Mouse (Mus musculus) kidney, adult 2 months (tissue): ENCODE data around the gene Dap. TPM values are rescaled to one million over a fixed set of nuclear protein-coding genes. Genes with fewer than 3 reads are reported as not detected.

Source experiments
- DNase-seq: peaks from one replicate; pipeline ENCODE4 v3.0.0; 2021
- H3K27ac ChIP-seq: fragments of 200-500 bp; 2 replicates; pipeline ENCODE4 v1.5.1; 2012; ENCODE audit warnings: low read depth, low read length, control low read depth, inconsistent platforms; ENCODE audit not compliant: insufficient read depth
- H3K27me3 ChIP-seq: fragments of 200-500 bp; replicated peaks from 2 replicates; pipeline ENCODE4 v1.6.1; 2012; ENCODE audit warnings: mild to moderate bottlenecking, moderate library complexity, low read length, inconsistent platforms; ENCODE audit not compliant: control insufficient read depth, insufficient read depth
- H3K36me3 ChIP-seq: fragments of 200-500 bp; 2 replicates; pipeline ENCODE4 v1.6.1; 2012; ENCODE audit warnings: mild to moderate bottlenecking, moderate library complexity, low read length, inconsistent platforms; ENCODE audit not compliant: control insufficient read depth, insufficient read depth
- H3K4me1 ChIP-seq: fragments of 200-500 bp; 2 replicates; pipeline ENCODE4 v1.6.1; 2011; ENCODE audit warnings: low read length; ENCODE audit not compliant: control insufficient read depth, insufficient read depth
- H3K4me3 ChIP-seq: fragments of 200-500 bp; 2 replicates; pipeline ENCODE4 v1.5.1; 2011; ENCODE audit warnings: mild to moderate bottlenecking, low read depth, low read length, control low read depth; ENCODE audit not compliant: insufficient read depth
- CTCF ChIP-seq: fragments of 200-500 bp; conservative IDR thresholded peaks from 2 replicates; pipeline ENCODE4 v1.5.1; 2011; ENCODE audit warnings: low read depth, mild to moderate bottlenecking, control low read depth, low read length, moderate library complexity, mixed read lengths; ENCODE audit not compliant: insufficient read depth, insufficient read length
- POLR2A ChIP-seq: fragments of 200-500 bp; IDR thresholded peaks from one replicate; pipeline ENCODE4 v1.6.1; 2011; ENCODE audit warnings: low read depth, low read length, control low read depth
- WGBS: fragments of 180-500 bp; shearing (Covaris S2); methylation state at CpG from one replicate; pipeline ENCODE4 v1.1.7; 2018; 5-methylcytosine and 5-hydroxymethylcytosine counted together
- polyA plus RNA-seq: library from polyadenylated mRNA; depleted of rRNA; stranded (reverse); fragments of >200 nt; gene quantifications from 2 replicates; pipeline ENCODE4 v1.2.3, GENCODE M21; 2012

The Dap gene
- polyA plus RNA-seq, 1 experiment, result 96.9 TPM

GRCm38 (mm10) chr15:31253963-31254362 lies 29.8 kb downstream of the Dap start:
- WGBS, result 56% methylated on average over 4 of the region's 4 CpGs
- Histone ChIP-seq H3K27me3 (no peaks in the 10 kb centered on the region), H3K36me3 (no peaks in the 10 kb centered on the region), H3K4me3 (no peak overlapping the region), H3K27ac (no peak overlapping the region), H3K4me1 (no peaks in the 10 kb centered on the region; the same call in 1 of the 2 replicates)
- peak; percentile 83 for DNase-seq
- no peak for TF ChIP-seq POLR2A

GRCm38 (mm10) chr15:31254939-31255535 lies 30.9 kb downstream of the Dap start:
- Histone ChIP-seq H3K4me1 (no peaks in the 10 kb centered on the region; the same call in 1 of the 2 replicates), H3K27ac (no peak overlapping the region), H3K4me3 (no peak overlapping the region), H3K36me3 (no peaks in the 10 kb centered on the region), H3K27me3 (no peaks in the 10 kb centered on the region)
- no peak for TF ChIP-seq CTCF
- no peak for TF ChIP-seq POLR2A
- WGBS, result 87% methylated on average over 9 of the region's 9 CpGs
- no peak for DNase-seq

DNA sequence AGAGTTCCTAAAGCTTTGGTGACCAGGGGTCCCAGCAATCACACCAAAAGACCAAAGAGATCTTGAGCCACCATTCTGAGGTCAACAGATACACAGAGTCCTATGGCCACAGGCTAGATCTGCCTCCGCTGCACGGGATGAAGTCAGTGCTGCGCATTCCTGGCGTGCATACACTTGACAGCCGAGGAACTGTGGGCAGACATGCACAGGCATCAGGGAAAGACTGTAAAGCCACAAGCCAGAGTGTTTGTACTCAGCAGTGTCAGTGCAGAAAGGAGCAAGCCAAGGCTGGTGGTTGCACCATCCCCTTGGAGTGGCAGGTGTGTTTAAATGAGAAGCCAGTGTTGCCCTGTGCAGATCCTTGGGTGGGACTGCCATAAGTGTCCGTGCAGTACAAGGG lies 31.6 kb downstream of the Dap start:
- no peak for DNase-seq
- H3K4me1 ChIP-seq, result no peaks in the 10 kb centered on the region; the same call in 1 of the 2 replicates
- WGBS, result 71% methylated on average over 6 of the region's 6 CpGs
- TF ChIP-seq POLR2A, result no peak
- no peak for TF ChIP-seq CTCF
- no peak overlapping the region for H3K4me3 ChIP-seq
- H3K27me3 ChIP-seq, result no peaks in the 10 kb centered on the region
- H3K27ac ChIP-seq, result no peak overlapping the region
- no peaks in the 10 kb centered on the region for H3K36me3 ChIP-seq

- WGBS, result 85% methylated on average over 1 of the region's 1 CpGs
- DNase-seq, result no peak
- no peaks in the 10 kb centered on the region for H3K27me3 ChIP-seq
- no peak overlapping the region for H3K27ac ChIP-seq
- H3K4me3 ChIP-seq, result no peak overlapping the region
- peaks cover 5% of the 10 kb centered on the region; the same call in 1 of the 2 replicates for H3K4me1 ChIP-seq
- no peaks in the 10 kb centered on the region for H3K36me3 ChIP-seq
- no peak for TF ChIP-seq POLR2A
- TF ChIP-seq CTCF, result no peak
Observed at GRCm38 (mm10) chr15:31257329-31257728, 33.2 kb downstream of the Dap start.

DNA sequence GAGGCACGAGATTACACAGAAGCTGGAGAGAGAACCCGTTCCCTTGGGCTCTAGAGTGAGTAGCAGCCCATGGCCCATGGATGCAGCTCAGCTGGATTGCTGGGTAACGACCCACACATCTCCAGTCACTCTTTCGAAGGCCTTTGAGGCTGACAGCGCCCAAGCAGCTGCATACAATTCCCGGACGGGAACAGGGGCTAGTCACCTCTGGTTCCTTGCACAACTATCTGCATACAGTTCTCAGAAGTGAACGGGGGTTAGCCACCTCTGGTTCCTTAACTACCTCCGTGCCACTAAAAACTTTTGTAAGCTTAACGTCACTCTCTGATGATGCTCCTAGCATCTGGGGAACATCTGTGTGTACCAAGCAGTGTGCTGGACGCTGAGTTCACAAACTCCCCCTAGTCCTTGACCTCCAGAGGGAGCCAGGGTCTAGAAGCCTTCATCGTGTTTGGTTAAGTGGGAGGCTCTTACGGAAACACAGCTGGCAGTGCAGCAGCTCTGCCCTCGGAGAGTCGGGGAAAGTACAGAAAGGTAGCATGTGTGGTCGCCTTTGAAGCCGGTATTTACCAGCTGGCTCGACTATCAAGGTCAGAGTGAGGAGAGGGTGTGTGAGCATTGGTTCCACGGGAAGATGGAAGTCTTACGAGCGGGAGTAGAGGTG lies 34.0 kb downstream of the Dap start:
- H3K27ac ChIP-seq, result no peak overlapping the region
- H3K4me1 ChIP-seq, result peaks cover 6% of the 10 kb centered on the region; the same call in 1 of the 2 replicates
- DNase-seq, result no peak

GRCm38 (mm10) chr15:31258693-31259439 lies 34.8 kb downstream of the Dap start:
- no peak for TF ChIP-seq POLR2A
- peak; percentile 40 for TF ChIP-seq CTCF
- DNase-seq, result no peak
- H3K27me3 ChIP-seq, result no peaks in the 10 kb centered on the region
- no peaks in the 10 kb centered on the region for H3K36me3 ChIP-seq
- H3K4me3 ChIP-seq, result no peak overlapping the region
- 78% methylated on average over 18 of the region's 18 CpGs for WGBS
- H3K4me1 ChIP-seq, result peaks cover 6% of the 10 kb centered on the region; the same call in 1 of the 2 replicates
- no peak overlapping the region for H3K27ac ChIP-seq

More for the DNA sequence above, 34.0 kb downstream of the Dap start:
- TF ChIP-seq CTCF (no peak), POLR2A (no peak)
- WGBS, result 68% methylated on average over 21 of the region's 21 CpGs
- Histone ChIP-seq H3K36me3 (no peaks in the 10 kb centered on the region), H3K27me3 (no peaks in the 10 kb centered on the region), H3K4me3 (no peak overlapping the region)

DNA sequence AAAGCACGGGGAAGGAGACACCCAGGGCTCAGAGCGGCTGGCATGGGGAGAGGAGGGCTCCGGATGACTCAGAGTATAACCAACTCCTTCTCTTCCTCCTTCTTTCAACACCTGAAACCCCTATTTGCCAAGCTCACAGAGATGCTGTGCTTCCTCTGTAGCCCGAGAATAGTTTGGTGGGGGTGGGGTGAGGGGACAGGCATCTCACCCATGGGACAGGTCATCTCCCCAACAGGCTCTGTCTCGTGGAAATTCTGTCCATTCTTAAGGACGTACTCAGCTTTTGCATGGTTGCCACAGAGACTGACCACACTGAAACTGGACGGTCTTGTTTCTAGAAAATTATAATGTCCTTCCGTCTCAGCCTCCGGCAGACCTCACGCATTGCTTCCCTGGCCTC lies 37.0 kb downstream of the Dap start:
- Histone ChIP-seq H3K36me3 (no peaks in the 10 kb centered on the region), H3K4me1 (peaks cover 6% of the 10 kb centered on the region; the same call in 1 of the 2 replicates), H3K27ac (no peak overlapping the region), H3K27me3 (no peaks in the 10 kb centered on the region), H3K4me3 (no peak overlapping the region)
- no peak for DNase-seq
- WGBS, result 73% methylated on average over 10 of the region's 10 CpGs
- TF ChIP-seq POLR2A (no peak), CTCF (no peak)
